Mouse (Mus musculus): ENCODE results near the gene Ptcd3.

- TF ChIP-seq CTCF (IDR thresholded peaks at IDR 0.05; ENCODE audit: insufficient read depth, low read length), result no peak
- no peak for TF ChIP-seq POLR2A (IDR thresholded peaks at IDR 0.05; ENCODE audit: borderline replicate concordance, extremely low read depth, low read depth, low read length)
Observed at GRCm38 (mm10) chr6:71836811-71837210, 71.7 kb downstream of the Ptcd3 start.
